Mouse (Mus musculus): ENCODE measurements at regions not wholly inside any gene's neighbourhood (a gene's known extent, or its start where the extent isn't known, plus 50 kb on each side); places are given as distances from the start of the nearest gene placed in this dataset.

DNA sequence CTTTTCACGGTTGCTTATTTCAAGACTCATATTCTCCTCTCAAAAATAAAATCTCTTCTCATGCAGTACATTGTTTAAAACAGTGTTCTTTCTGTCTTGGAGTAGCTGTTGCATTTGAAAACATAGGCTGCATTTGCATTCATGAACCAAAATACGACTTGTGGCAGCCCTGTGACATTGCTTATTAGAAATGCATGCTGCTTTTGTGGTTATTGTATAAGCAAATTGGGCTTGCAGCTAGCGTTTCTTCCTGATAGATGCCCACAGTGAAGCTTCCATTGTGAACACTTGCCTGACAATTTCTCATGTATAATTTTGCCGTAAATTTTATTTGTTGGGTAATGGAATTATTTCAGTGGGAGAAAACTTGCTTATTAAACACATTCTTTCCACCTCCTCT lies 180.3 kb upstream of the Crbn start:
- TF ChIP-seq CTCF (IDR thresholded peaks at IDR 0.05; ENCODE audit: borderline replicate concordance, extremely low read depth, insufficient read depth, insufficient read length), result no peak
- no peak for TF ChIP-seq POLR2A (IDR thresholded peaks at IDR 0.05; ENCODE audit: borderline replicate concordance, extremely low read depth, insufficient read depth, insufficient read length, poor library complexity, severe bottlenecking)

Data from brain, embryonic 14.5 days (tissue).